Mouse (Mus musculus) natural killer cell, adult 2 months (primary cell): ENCODE data around the gene Depdc5.
"Not testable (repeated sequence)": the region's sequence is repeated elsewhere in the genome, so short reads cannot be mapped to it uniquely, and the experiment has no call there.

ENCODE experiments used
- DNase-seq, 2 experiments: peaks; one replicate each; pipeline ENCODE4 v3.0.0; 2022; ENCODE audit warnings: low spot score in 2 of 2

Depdc5 gene

DNA sequence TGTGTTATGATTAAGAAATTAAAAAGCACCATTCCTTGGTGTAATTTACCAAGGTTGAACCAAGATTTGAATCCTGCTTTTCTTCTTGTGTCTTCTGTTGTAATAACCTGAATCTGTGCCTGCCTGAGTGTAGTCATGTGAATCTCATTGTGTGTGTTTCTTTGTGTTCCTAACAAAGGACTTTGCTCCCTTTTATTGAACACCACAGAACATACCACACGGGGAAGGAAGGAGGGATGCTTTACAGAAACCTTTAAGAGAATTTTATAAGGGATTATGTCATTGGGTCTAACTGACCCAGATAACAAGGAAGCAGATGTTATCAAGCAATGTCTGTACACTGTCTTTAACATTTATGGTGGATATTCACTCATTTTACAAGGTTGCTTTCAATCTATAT is 44.0 kb downstream of the Depdc5 start:
- DNase-seq = no peak

- no peak for DNase-seq
These were observed 50.6 kb downstream of the Depdc5 start for GRCm38 (mm10) chr5:32914071-32914470.

GRCm38 (mm10) chr5:32919281-32919680 is 55.8 kb downstream of the Depdc5 start:
- not testable (repeated sequence) for DNase-seq

DNA sequence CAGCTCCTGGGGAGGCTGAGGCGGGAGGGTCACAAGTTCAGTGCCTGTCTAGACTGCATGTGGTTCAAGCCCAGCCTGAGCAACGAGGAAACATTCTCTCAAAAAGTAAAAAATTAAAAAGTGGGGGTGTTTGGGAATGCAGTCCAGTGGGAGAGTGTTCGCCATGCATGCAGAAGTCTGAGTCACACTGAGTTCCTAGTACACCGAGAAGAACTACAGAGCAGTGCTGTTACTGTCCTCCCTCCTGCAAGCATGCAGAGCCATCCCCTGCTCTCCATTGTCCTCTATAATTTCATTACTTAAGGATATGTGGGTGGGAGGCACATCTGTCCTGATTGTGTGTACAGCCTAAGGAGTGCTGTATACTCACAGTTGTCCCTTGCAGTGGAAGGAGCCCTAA is 59.4 kb downstream of the Depdc5 start:
- no peak for DNase-seq

- DNase-seq = peak; percentile 13 to 28
These were observed 67.3 kb downstream of the Depdc5 start for GRCm38 (mm10) chr5:32930761-32931160.

DNA sequence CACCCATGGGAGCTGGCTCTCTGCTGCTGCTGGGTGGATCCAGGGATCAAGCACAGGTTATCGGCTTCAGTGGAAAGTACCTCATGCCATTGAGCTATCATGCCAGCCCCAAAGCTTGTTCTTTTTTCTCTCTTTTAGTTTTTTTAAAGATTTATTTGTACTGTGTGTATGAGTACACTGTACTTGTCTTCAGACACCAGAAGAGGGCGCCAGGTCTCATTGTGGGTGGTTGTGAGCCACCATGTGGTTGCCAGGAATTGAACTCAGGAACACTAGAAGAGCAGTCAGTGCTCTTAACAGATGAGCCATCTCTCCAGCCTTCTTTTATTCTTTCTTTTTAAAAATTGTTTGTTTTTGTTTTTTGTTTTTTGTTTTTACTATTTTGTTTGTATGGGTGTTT is 71.2 kb downstream of the Depdc5 start:
- peak in 1 of 2 experiments; percentile 14 for DNase-seq

DNA sequence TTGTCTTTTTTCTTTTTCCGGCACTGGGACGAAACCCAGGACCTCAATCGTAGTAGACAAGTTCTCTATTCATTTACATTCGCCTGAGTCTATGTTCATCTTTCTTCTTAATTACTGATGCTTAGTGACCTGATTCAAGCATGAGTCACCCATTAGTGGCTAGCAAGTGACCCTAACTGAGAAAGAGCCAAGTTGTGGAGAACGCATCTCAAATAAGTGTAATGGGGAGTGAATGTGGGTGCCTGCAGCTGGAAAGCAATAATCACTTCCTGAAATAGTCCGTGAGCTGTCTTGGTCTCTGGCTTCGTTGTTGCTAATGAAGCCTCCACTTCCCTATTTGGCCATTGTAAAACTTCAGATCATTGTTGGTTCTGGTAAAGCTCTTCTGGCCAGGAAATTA is 77.1 kb downstream of the Depdc5 start:
- DNase-seq = no peak

DNA sequence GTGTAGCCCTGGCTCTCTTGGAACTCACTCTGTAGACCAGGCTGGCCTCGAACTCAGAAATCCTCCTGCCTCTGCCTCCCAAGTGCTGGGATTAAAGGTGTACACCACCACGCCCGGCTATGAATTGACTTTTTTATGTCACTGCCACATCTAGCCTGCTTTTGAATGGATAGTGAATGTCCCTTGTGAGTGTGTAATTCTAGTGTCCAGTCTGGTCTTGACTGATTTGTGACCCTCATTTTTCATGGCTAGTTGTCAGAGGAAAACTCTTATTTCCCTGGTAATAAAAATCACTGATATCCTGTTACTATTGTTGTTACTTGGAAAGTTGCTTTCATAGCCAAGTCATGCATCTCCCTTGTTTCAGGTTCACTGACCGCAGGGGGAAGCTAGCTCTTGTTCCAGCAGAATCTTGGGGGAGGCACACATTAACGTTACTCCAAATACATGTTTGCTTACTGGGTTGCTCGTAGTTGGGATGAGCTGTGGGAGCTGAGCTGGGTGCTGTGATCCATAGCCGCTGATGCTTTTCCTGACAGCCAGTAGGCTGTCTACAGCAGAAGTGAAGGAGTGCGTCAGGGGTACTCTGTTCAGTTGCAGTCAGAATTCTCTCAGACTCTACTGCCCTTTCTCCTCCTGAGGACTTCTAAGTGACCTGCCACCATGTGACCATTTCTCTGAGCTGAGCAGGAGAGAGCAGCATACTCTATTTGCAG is 77.9 kb downstream of the Depdc5 start:
- no peak for DNase-seq

- no peak for DNase-seq
These were observed 86.6 kb downstream of the Depdc5 start for GRCm38 (mm10) chr5:32950077-32950476.

DNA sequence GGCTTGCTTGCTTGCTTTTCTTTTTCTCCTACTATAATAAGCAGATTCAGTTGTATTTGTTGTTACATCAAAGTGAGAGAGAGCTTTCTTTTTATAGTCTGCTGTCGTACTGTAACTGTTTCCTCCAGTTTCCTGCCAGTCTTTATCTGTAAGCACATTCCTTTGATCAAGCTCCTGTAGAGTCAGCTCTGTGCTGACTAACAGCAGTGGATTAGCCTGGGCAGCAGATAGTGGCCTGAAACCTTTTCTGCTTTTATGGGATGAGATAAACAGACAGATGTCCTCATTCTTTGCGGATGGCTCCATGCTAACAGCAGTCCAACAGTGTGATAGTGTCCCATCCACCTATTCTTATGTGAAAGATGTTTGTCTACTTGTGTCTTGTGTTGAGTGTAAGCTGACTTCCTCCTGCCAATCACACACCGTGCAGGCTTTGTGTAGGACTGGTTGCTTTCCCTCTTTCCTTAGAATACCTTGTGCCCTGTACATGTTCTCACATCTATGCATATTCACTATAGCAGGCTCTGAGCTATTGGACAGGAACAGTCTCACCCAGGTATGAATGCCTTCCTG is 87.3 kb downstream of the Depdc5 start:
- no peak for DNase-seq

DNA sequence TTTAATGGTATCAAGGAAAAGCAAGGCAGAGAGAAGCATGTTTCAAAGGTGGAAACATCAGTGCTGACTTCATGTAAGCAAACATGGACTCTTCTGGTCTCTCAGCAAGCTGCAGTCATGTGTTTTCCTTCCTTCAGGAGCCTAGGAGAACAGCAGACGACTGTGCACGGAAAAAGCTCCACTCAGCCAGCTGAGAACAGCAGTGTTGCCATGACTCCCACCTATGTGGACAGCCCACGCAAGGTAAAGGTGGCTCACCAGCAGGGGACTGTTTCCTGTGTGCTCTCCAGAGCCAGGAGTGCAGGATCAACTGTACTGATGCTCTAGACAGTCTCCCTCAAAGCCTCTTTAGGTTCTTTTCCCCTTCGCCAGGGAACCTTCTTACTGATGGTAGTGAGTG is 92.2 kb downstream of the Depdc5 start:
- no peak for DNase-seq

DNA sequence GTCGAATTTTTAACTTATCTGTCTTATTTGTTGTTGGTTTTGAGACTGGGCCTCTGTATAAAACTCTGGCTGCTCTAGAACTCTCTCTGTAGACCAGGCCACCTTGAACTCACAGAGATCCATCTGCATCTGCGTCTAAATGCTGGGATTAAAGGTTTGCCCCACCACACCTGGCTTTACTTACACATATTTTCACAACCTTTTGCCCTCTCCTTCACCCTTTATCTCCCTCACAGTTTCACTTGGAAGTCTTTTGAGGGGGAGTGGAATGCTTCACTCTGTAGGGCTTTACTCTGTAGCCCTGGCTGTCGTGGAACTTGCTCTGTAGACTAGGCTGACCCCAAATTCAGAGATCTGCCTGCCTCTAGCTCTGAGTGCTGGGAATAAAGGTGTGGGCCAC is 98.1 kb downstream of the Depdc5 start:
- DNase-seq = no peak

DNA sequence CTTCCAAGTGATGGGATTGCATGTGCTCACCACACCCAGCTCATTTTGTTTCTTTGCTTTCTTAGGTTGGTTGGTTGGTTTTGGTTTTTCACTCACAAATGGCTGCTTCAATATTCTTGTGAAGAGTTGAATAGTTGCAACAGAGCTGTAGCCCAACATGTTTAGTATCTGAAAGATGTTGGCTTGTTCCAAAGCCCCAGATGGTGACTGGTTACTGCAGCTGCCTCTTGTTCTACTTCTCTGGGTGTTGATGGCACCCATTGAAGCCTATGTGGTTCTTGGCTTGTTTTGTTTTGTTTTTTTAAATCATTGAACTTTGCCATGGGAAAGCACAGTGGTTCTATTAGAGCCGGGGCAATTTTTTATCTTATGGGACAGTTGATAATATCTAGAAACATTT is 99.1 kb downstream of the Depdc5 start:
- DNase-seq = no peak

GRCm38 (mm10) chr5:32976541-32976940 is 113.0 kb downstream of the Depdc5 start:
- DNase-seq = no peak

DNA sequence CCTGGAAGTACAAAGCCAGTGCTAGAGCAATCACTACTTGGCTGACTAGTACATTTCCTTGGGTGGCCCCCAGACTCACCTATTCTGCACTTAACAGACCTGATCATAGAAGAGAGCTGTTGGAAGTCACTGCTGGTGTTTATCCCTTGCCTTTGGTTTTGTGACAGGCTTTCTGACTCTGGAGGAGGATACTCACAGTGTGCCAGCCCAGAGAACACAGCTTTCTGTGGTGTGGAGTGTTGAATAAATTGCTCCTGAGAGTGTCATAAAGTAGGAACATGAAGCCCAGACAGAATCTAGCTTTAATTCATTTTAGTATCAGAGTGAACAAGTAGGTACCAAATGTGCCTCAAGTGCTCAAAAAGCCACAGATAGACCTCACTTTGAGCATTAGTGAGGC is 113.7 kb downstream of the Depdc5 start:
- DNase-seq = no peak

- DNase-seq = no peak
These were observed 121.9 kb downstream of the Depdc5 start for GRCm38 (mm10) chr5:32985379-32985778.

DNA sequence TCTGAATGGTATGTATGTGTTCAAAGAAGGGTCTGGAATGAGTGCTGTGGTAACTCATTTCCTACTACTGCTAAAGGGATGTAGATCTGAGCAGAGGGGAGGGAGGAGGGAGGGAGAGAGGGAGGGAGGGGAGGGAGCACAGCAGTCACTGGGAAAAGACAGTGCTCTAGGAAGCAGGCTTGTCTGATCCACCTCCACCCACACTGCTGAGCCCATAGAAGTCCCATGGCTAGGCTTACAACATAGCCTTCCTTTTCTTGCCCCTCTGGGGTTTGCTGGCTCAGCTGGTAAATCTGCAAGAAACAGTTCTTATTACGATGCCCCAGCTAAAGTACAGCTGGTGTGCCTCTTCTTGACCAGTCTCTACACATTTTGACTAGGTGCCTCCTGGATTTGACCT is 124.4 kb downstream of the Depdc5 start:
- DNase-seq = no peak

DNA sequence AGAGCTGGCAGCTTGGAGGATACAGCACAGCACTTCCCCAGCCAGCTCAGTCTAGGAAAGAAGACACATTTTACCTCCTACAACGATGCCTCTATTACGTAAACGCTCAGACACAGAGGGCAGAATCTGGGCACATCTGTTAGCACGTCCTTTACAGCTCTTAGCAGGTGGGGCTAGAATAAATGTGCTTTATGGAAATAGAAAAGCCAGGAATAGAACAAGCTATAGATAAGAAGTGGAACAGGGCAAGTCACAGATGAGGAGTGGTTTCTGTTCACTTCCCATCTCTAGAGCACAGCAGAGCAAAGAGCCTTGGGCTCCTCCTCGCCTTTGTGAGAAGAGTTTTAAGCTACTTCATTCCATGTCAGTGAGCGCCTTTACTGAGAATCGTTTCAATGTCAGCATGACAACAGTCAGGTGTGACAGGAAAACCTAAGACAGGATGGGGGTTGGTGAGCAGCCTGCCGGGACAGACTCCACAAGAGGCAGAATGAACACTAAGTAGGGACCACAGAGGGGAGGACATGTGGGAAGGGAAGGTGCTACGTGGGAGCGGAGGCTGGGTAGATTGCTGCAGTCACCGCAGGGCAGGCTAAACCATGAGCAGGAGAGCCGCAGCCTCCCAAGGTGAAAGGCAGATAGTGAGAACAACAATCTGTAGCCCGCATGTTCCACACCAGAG is 126.6 kb downstream of the Depdc5 start:
- DNase-seq = no peak

DNA sequence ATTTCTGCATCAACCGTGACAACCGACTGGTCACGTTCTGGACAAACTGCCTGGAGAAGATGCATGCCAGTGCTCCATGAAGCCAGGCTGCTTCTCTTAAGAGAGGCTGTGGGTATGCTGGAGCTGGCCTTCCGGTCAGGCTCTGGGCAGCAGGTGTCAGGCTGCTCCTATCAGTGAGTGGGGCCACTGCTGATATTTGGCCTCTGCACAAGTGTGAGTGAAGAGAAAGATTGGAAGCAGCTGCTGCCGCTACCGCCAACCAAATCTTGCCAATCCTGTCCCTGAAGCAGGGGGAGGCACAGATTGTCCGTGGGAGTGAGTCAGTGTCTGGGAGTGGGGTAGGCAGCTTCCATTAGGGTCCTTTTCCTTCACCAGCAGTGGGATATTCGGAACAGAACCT is 127.7 kb downstream of the Depdc5 start:
- DNase-seq = no peak

DNA sequence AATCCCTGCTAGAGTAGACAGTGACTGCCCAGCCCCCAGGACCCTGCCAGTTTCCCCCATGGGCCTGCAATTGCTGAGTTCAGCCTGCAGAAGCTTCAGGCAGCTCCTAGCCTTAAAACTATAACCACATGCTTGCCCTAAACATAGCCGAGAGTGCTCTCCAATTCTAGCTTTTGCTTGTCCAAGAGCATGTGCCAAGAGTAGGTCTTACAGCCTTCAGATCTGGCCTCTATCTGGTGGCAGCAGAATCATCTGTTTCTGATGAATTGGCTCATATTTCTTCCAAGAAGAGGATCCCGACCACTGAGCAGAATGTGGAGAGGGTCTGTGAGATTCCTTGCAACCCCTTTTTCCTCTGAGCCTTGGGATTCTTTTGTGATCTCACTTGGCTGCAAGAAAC is 131.0 kb downstream of the Depdc5 start:
- DNase-seq = no peak

- no peak for DNase-seq
These were observed 132.3 kb downstream of the Depdc5 start for GRCm38 (mm10) chr5:32995756-32996155.

GRCm38 (mm10) chr5:32996560-32996959 is 133.1 kb downstream of the Depdc5 start:
- DNase-seq = no peak

GRCm38 (mm10) chr5:32997686-32998085 is 134.2 kb downstream of the Depdc5 start:
- DNase-seq = peak in 1 of 2 experiments; percentile 77
